Mouse (Mus musculus) liver, embryonic 12.5 days (tissue): Measurements from ENCODE around the gene Plbd1. TPM values are rescaled to one million over a fixed set of nuclear protein-coding genes. Genes with fewer than 3 reads are reported as not detected.

Experiments used
- ATAC-seq: fragments of 200-750 bp; cut with Nextera tagmentation; 2 replicates; pipeline ENCODE4 v1.8.0; 2017; ENCODE audit warnings: moderate number of reproducible peaks, mild to moderate bottlenecking, moderate library complexity
- H3K27ac ChIP-seq: fragments of 300-500 bp; sonication (generic); 2 replicates; pipeline ENCODE4 v1.5.1; 2016; ENCODE audit warnings: mild to moderate bottlenecking
- H3K27me3 ChIP-seq: fragments of 300-500 bp; sonication (generic); replicated peaks from 2 replicates; pipeline ENCODE4 v1.6.1; 2016; ENCODE audit warnings: mild to moderate bottlenecking, moderate library complexity
- H3K36me3 ChIP-seq: fragments of 300-500 bp; sonication (generic); 2 replicates; pipeline ENCODE4 v1.6.1; 2016; ENCODE audit warnings: mild to moderate bottlenecking, moderate library complexity
- H3K4me1 ChIP-seq: fragments of 300-500 bp; sonication (generic); 2 replicates; pipeline ENCODE4 v1.6.1; 2016
- H3K4me2 ChIP-seq: fragments of 300-500 bp; sonication (generic); 2 replicates; pipeline ENCODE4 v1.6.1; 2016; ENCODE audit warnings: mild to moderate bottlenecking, moderate library complexity
- H3K4me3 ChIP-seq: fragments of 300-500 bp; sonication (generic); 2 replicates; pipeline ENCODE4 v1.5.1; 2016; ENCODE audit warnings: mild to moderate bottlenecking, moderate library complexity
- H3K9ac ChIP-seq: fragments of 300-500 bp; sonication (generic); 2 replicates; pipeline ENCODE4 v1.6.1; 2016; ENCODE audit warnings: mild to moderate bottlenecking, moderate library complexity
- H3K9me3 ChIP-seq: fragments of 300-500 bp; sonication (generic); replicated peaks from 2 replicates; pipeline ENCODE4 v1.6.1; 2016; ENCODE audit warnings: mild to moderate bottlenecking, moderate library complexity
- WGBS: fragments of 180-500 bp; shearing (Covaris S2); methylation state at CpG from one replicate; pipeline ENCODE4 v1.1.7; 2016; ENCODE audit not compliant: insufficient replicate concordance; 5-methylcytosine and 5-hydroxymethylcytosine counted together
- polyA plus RNA-seq: library from polyadenylated mRNA; unstranded; fragments of >200 nt; fragmentation: Nextera tagmentation; extraction: Ambion mirVana; gene quantifications from 2 replicates; pipeline ENCODE4 v1.2.1, GENCODE M21; 2016

The Plbd1 gene
- polyA plus RNA-seq, 1 experiment from 2014 or later, result 1.7 TPM

DNA sequence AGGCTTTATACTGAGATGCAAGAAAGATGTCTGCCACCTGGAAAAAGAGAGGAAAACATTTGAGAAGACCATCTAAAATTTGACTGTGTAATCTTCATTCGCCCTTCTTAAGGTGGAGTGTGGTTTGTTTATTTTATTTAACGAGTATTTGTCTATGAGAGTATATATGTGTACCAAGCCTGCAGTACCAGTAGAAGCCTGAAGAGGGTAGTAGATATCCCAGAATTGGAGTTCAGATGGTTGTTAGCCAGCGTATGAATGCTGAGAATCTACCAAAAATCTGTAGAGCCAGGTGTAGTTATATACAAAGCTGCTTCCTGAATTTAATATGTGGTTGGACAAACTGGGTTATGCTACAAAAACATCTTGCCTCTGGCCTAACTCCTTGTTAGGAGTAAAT, 49.4 kb downstream of the Plbd1 start:
- peaks cover 9% of the 10 kb centered on the region; the same call in 1 of the 2 replicates for H3K9me3 ChIP-seq
- no peaks in the 10 kb centered on the region for H3K27me3 ChIP-seq
- 91% methylated on average over 3 of the region's 3 CpGs for WGBS
- no peak overlapping the region for H3K4me3 ChIP-seq
- H3K27ac ChIP-seq, result no peak overlapping the region
- no peaks in the 10 kb centered on the region for H3K4me1 ChIP-seq
- H3K9ac ChIP-seq, result no peak overlapping the region
- ATAC-seq, result no peak
- peaks cover 49% of the 10 kb centered on the region for H3K36me3 ChIP-seq
- H3K4me2 ChIP-seq, result no peak overlapping the region

DNA sequence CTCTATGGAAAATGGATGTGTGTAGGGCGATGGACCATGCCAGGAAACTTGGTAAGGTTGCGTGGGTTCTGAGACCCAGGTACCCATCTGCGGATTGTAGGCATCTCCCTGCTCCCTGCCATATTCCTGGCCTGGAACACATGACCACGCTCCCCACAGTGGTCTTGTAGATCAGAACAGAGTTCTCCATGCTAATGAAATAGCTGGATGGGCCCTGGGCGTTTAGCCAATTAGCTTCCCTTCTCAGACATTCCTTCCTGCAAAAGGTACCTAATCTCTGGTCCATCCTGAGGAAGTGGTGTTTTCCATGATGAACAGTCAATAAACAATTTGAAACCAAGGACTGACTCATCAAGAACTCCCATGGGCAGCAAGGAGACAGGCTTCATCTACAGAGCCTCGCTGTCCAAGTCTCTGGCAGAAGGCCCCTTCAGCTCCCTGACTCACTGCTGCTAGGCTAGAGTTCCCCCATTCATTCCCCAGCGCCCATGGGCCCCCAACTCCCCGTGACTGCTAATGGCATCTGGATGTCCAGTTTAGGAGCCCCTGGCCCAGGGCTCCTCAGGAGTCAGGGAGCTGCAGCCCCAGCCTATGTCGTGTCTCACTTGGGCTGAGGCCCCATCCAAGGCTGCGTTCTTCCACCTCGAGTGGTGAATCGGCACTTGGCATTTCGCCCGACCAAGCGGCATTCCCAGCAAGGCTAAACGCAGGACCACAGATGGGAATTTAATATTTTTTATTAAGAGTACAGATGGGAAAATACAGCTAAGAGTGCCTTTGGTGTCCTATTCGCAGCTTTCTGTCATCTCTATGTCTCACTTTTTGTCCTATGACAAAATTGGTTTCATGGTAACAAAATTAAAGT, 50.1 kb downstream of the Plbd1 start:
- H3K36me3 ChIP-seq, result peaks cover 56% of the 10 kb centered on the region
- WGBS, result 89% methylated on average over 17 of the region's 17 CpGs
- no peak for ATAC-seq

DNA sequence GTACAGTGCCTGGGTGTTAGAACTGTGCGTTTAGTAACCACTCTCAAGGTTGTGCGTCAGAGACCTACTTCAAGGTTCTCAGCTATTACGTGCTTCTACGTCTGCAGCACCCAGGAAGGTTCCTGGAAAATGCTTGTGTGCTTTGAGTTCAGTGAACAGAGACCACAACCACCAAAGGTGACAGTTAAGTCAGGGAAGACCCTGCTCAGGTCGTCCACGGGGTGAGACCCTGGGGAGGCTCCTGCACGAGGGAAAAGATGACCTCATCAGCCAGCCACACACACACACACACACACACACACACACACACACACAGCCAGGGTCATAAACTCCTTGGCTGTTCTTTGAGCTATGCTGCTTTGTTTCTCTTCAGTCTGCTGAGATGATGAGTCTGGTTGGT, 59.1 kb downstream of the Plbd1 start:
- Histone ChIP-seq H3K36me3 (peaks cover 96% of the 10 kb centered on the region), H3K4me3 (no peak overlapping the region), H3K9me3 (no peaks in the 10 kb centered on the region), H3K27me3 (no peaks in the 10 kb centered on the region), H3K4me2 (no peak overlapping the region), H3K27ac (no peak overlapping the region), H3K4me1 (no peaks in the 10 kb centered on the region), H3K9ac (no peak overlapping the region)
- 80% methylated on average over 7 of the region's 7 CpGs for WGBS
- no peak for ATAC-seq

More for the DNA sequence above, 50.1 kb downstream of the Plbd1 start:
- Histone ChIP-seq H3K9ac (no peak overlapping the region), H3K4me3 (no peak overlapping the region), H3K27ac (no peak overlapping the region), H3K4me2 (no peak overlapping the region), H3K27me3 (no peaks in the 10 kb centered on the region), H3K9me3 (peaks cover 9% of the 10 kb centered on the region; the same call in 1 of the 2 replicates), H3K4me1 (no peaks in the 10 kb centered on the region)

DNA sequence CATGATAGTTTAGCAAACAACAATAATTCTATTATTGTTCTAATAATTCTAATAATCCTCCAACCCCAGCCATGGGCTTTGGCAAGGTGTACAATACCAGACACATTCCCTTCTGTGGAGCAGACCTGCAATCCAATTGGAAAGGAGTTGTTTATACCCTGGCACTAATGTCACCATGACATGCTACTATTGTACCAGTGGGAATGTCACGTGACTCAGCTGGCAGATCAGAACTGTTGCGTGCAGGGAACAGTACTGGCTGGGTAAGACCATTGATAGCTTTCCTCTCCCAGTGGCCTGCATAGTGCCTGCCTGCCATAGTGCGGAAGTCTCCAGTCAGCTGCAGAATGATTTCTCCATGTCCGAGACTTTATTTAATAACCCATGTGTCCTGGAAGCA, 67.2 kb downstream of the Plbd1 start:
- Histone ChIP-seq H3K36me3 (peaks cover 89% of the 10 kb centered on the region), H3K4me3 (no peak overlapping the region), H3K4me2 (no peak overlapping the region), H3K4me1 (no peaks in the 10 kb centered on the region), H3K27me3 (no peaks in the 10 kb centered on the region), H3K9me3 (no peaks in the 10 kb centered on the region), H3K27ac (no peak overlapping the region), H3K9ac (no peak overlapping the region)
- no peak for ATAC-seq
- WGBS, result 89% methylated on average over 4 of the region's 4 CpGs

DNA sequence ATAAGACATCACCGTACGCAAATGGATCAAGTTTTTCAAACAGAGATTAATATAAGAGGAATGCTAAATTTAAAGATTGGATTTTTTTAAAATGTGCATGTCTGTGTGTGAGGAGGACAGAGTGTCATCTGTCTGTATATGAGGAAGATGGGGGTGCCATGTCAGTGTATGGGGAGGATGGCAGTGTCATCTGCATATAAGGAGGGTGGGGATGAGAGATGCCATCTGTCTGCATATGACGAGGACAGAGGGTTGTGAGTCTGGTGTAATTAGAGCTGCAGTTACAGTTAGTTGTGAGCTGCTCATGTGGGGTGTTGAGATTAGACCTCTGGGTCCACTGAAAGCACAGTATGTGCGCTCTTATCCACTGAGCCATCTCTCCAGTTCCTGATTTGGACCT, 71.0 kb downstream of the Plbd1 start:
- no peaks in the 10 kb centered on the region for H3K9me3 ChIP-seq
- H3K4me3 ChIP-seq, result no peak overlapping the region
- no peak for ATAC-seq
- H3K4me1 ChIP-seq, result no peaks in the 10 kb centered on the region
- H3K4me2 ChIP-seq, result no peak overlapping the region
- no peak overlapping the region for H3K27ac ChIP-seq
- 79% methylated on average over 4 of the region's 4 CpGs for WGBS
- H3K9ac ChIP-seq, result no peak overlapping the region
- H3K27me3 ChIP-seq, result no peaks in the 10 kb centered on the region
- H3K36me3 ChIP-seq, result peaks cover 84% of the 10 kb centered on the region

DNA sequence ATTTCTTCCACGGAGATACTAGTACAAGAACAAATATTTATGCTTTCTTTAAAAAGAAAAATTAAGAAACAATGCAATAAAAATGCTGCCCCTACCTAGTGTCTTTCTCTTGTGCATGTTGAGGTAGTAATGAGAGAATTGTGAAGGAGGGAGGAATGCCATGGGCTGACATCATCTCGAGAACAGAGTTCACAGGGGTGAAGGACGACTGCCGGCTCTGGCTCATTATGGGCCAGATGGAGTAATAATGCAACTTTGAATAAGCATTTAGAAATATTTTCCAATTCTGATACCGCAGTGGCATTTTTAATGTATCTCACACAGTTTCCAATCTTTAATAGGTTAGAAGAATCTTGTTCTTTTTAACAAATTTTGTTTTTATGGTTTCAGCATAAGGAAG, 95.7 kb downstream of the Plbd1 start:
- Histone ChIP-seq H3K9me3 (peaks cover 15% of the 10 kb centered on the region), H3K27me3 (no peaks in the 10 kb centered on the region), H3K4me2 (no peak overlapping the region), H3K27ac (no peak overlapping the region), H3K9ac (no peak overlapping the region), H3K4me1 (no peaks in the 10 kb centered on the region), H3K36me3 (peaks cover 85% of the 10 kb centered on the region), H3K4me3 (no peak overlapping the region)
- no peak for ATAC-seq
- WGBS, result 89% methylated on average over 5 of the region's 5 CpGs

Other genes with a start within 250 kb of the Plbd1 start
- not detected in 2 replicates for gene E330021D16Rik, start 246.4 kb downstream of the Plbd1 start, polyA plus RNA-seq
- gene Atf7ip, start 155.8 kb downstream of the Plbd1 start, polyA plus RNA-seq, result 23.2 and 24.8 TPM in 2 replicates
- 0.07 TPM in 1 of 2 replicates, not detected in the other for gene Gucy2c, start 119.8 kb upstream of the Plbd1 start, polyA plus RNA-seq
- 0.92 and 1.0 TPM in 2 replicates for gene Hist4h4, start 142.5 kb upstream of the Plbd1 start, polyA plus RNA-seq
- 196 and 207 TPM in 2 replicates for gene H2afj, start 146.3 kb upstream of the Plbd1 start, polyA plus RNA-seq
- gene BC049715, start 165.7 kb upstream of the Plbd1 start, polyA plus RNA-seq, result 1.2 and 1.3 TPM in 2 replicates
- 95.0 and 97.3 TPM in 2 replicates for gene Wbp11, start 166.3 kb upstream of the Plbd1 start, polyA plus RNA-seq
- not detected in 2 replicates for gene Smco3, start 173.5 kb upstream of the Plbd1 start, polyA plus RNA-seq
- 26.3 and 27.0 TPM in 2 replicates for gene Art4, start 195.8 kb upstream of the Plbd1 start, polyA plus RNA-seq
- 4.3 and 7.4 TPM in 2 replicates for gene Mgp, start 213.9 kb upstream of the Plbd1 start, polyA plus RNA-seq